Mouse (Mus musculus) heart, adult 2 months (tissue): Measurements from ENCODE around the gene Csdc2. TPM values are rescaled to one million over a fixed set of nuclear protein-coding genes. Genes with fewer than 3 reads are reported as not detected.

Experiments used
- DNase-seq, 2 experiments: peaks; one replicate each; pipeline ENCODE4 v3.0.0; 2021
- H3K27ac ChIP-seq: fragments of 200-600 bp; 2 replicates; pipeline ENCODE4 v1.8.1; 2022
- H3K27me3 ChIP-seq: fragments of 200-500 bp; 2 replicates; pipeline ENCODE4 v1.6.1; 2012; ENCODE audit warnings: mild to moderate bottlenecking, low read length, inconsistent platforms, mixed read lengths; ENCODE audit not compliant: control insufficient read depth, insufficient read depth
- H3K36me3 ChIP-seq: fragments of 200-500 bp; 2 replicates; pipeline ENCODE4 v1.6.1; 2012; ENCODE audit warnings: low read length, inconsistent platforms; ENCODE audit not compliant: control insufficient read depth, insufficient read depth
- H3K4me1 ChIP-seq: fragments of 200-500 bp; 2 replicates; pipeline ENCODE4 v1.6.1; 2011; ENCODE audit warnings: low read length; ENCODE audit not compliant: control insufficient read depth, insufficient read depth
- H3K4me3 ChIP-seq: fragments of 200-600 bp; 2 replicates; pipeline ENCODE4 v1.8.1; 2022
- H3K79me2 ChIP-seq: fragments of 200-500 bp; replicated peaks from 2 replicates; pipeline ENCODE4 v1.6.1; 2012; ENCODE audit warnings: mild to moderate bottlenecking, inconsistent platforms, low read length, moderate library complexity, mixed read lengths; ENCODE audit not compliant: control insufficient read depth, insufficient read depth
- H3K9ac ChIP-seq: fragments of 200-500 bp; 2 replicates; pipeline ENCODE4 v1.6.1; 2012; ENCODE audit warnings: low read depth, mild to moderate bottlenecking, control low read depth, inconsistent platforms, low read length, mixed read lengths
- CTCF ChIP-seq: fragments of 200-600 bp; IDR thresholded peaks from 2 replicates; pipeline ENCODE4 v1.8.1; 2022; ENCODE audit warnings: antibody characterized with exemption, mild to moderate bottlenecking, moderate library complexity
- EP300 ChIP-seq: fragments of 200-500 bp; IDR thresholded peaks from 2 replicates; pipeline ENCODE4 v1.6.1; 2011; ENCODE audit warnings: low read depth, low read length, control low read depth; ENCODE audit not compliant: insufficient read depth
- POLR2A ChIP-seq: fragments of 200-500 bp; IDR thresholded peaks from 2 replicates; pipeline ENCODE4 v1.6.1; 2011; ENCODE audit warnings: mild to moderate bottlenecking, low read depth, low read length, control low read depth; ENCODE audit not compliant: insufficient read depth
- WGBS: fragments of 180-500 bp; shearing (Covaris S2); methylation state at CpG from one replicate; pipeline ENCODE4 v1.1.7; 2018; 5-methylcytosine and 5-hydroxymethylcytosine counted together
- intact Hi-C: fragments of 180-260 bp; cut with DNase I; formaldehyde crosslinking; loops from one replicate; pipeline ENCODE4 v1.15.1; 2025
- polyA plus RNA-seq: library from polyadenylated mRNA; depleted of rRNA; stranded (reverse); fragments of >200 nt; gene quantifications from 2 replicates; pipeline ENCODE4 v1.2.3, GENCODE M21; 2012; rRNA removed
- total RNA-seq, 2 experiments: library from RNA; stranded (reverse); gene quantifications; 2 replicates each; pipeline ENCODE4 v1.2.3; 2021

Gene Csdc2
- total and polyA plus RNA-seq, 3 experiments: 66.1 to 92.7 (median 85.7) TPM

DNA sequence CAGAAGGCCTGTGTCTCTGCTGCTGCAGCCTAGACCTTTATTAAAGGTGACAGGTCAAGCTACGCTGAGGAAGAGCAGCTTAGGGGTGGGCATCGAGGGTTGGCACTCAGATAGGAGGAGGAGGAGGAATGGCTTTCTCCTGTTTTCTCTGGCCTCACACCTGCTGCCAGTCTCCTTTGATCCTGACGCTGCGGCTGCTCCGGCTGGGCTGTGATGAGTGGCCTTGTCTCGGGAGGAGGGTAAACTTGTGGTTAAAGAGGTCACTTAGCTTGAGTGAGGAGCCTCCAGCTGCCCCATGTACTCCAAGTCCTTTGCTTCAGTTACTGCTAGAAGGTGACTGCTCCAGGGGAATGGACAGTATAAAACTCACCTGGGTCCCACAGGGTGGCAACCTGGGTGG lies 57.4 kb downstream of the Csdc2 start:
- Histone ChIP-seq H3K9ac (no peak overlapping the region), H3K4me3 (no peak overlapping the region), H3K79me2 (no peaks in the 10 kb centered on the region), H3K4me1 (peaks cover 4% of the 10 kb centered on the region), H3K36me3 (no peaks in the 10 kb centered on the region), H3K27ac (no peak overlapping the region), H3K27me3 (no peaks in the 10 kb centered on the region)
- DNase-seq: no peak
- intact Hi-C loops: no loop called here
- WGBS: 89% methylated on average over 6 of the region's 6 CpGs
- TF ChIP-seq EP300: no peak
- no peak for TF ChIP-seq POLR2A
- no peak for TF ChIP-seq CTCF

Other genes with a start within 250 kb of the Csdc2 start
- gene Chadl, start 239.5 kb upstream of the Csdc2 start, total RNA-seq: 1 to 10 TPM; 1.6 to 1.7 TPM
- gene Chadl, start 239.5 kb upstream of the Csdc2 start, polyA plus RNA-seq: 1.6 and 2.8 TPM in 2 replicates
- gene Zc3h7b, start 191.7 kb upstream of the Csdc2 start, total RNA-seq: 10 to 100 TPM; 65.5 to 74.9 TPM
- 30.9 and 35.9 TPM in 2 replicates for gene Zc3h7b, start 191.7 kb upstream of the Csdc2 start, polyA plus RNA-seq
- 10 to 100 TPM; 25.7 to 27.3 TPM for gene Rangap1, start 191.2 kb upstream of the Csdc2 start, total RNA-seq
- gene Rangap1, start 191.2 kb upstream of the Csdc2 start, polyA plus RNA-seq: 14.1 and 19.1 TPM in 2 replicates
- 100 to 1,000 TPM in 1 of 2 experiments, 10 to 100 TPM in 1; 46.7 to 127 TPM for gene Tef, start 134.3 kb upstream of the Csdc2 start, total RNA-seq
- gene Tef, start 134.3 kb upstream of the Csdc2 start, polyA plus RNA-seq: 76.7 and 100 TPM in 2 replicates
- gene Tob2, start 78.0 kb upstream of the Csdc2 start, total RNA-seq: 100 to 1,000 TPM; 101 to 114 TPM
- 39.4 and 49.7 TPM in 2 replicates for gene Tob2, start 78.0 kb upstream of the Csdc2 start, polyA plus RNA-seq
- 10 to 100 TPM; 30.2 to 36.5 TPM for gene Phf5a, start 64.8 kb upstream of the Csdc2 start, total RNA-seq
- gene Phf5a, start 64.8 kb upstream of the Csdc2 start, polyA plus RNA-seq: 30.2 and 39.1 TPM in 2 replicates
- gene Aco2, start 64.5 kb upstream of the Csdc2 start, total RNA-seq: 1,000 to 10,000 TPM; 1,810 to 2,215 TPM
- gene Aco2, start 64.5 kb upstream of the Csdc2 start, polyA plus RNA-seq: 2,076 and 2,628 TPM in 2 replicates
- 1 to 10 TPM; 5.9 to 8.1 TPM for gene Polr3h, start 10.5 kb upstream of the Csdc2 start, total RNA-seq
- 7.2 and 10.2 TPM in 2 replicates for gene Polr3h, start 10.5 kb upstream of the Csdc2 start, polyA plus RNA-seq
- gene Pmm1, start 24.2 kb downstream of the Csdc2 start, total RNA-seq: 10 to 100 TPM; 22.0 to 26.7 TPM
- 27.7 and 34.4 TPM in 2 replicates for gene Pmm1, start 24.2 kb downstream of the Csdc2 start, polyA plus RNA-seq
- not detected for gene 1700029P11Rik, start 43.8 kb downstream of the Csdc2 start, total RNA-seq
- not detected in 2 replicates for gene 1700029P11Rik, start 43.8 kb downstream of the Csdc2 start, polyA plus RNA-seq
- gene Xrcc6, start 51.1 kb downstream of the Csdc2 start, total RNA-seq: 10 to 100 TPM; 18.9 to 24.3 TPM
- 18.6 and 20.3 TPM in 2 replicates for gene Xrcc6, start 51.1 kb downstream of the Csdc2 start, polyA plus RNA-seq
- 10 to 100 TPM; 21.4 to 27.7 TPM for gene Desi1, start 97.1 kb downstream of the Csdc2 start, total RNA-seq
- gene Desi1, start 97.1 kb downstream of the Csdc2 start, polyA plus RNA-seq: 20.1 and 23.1 TPM in 2 replicates
- 10 to 100 TPM; 49.5 to 52.7 TPM for gene Snu13, start 110.8 kb downstream of the Csdc2 start, total RNA-seq
- gene Snu13, start 110.8 kb downstream of the Csdc2 start, polyA plus RNA-seq: 49.5 and 66.6 TPM in 2 replicates
- gene 4930407I10Rik, start 122.4 kb downstream of the Csdc2 start, total RNA-seq: not detected
- not detected in 2 replicates for gene 4930407I10Rik, start 122.4 kb downstream of the Csdc2 start, polyA plus RNA-seq
- not detected for gene Mei1, start 133.2 kb downstream of the Csdc2 start, total RNA-seq
- not detected in 2 replicates for gene Mei1, start 133.2 kb downstream of the Csdc2 start, polyA plus RNA-seq
- 1 to 10 TPM; 3.9 to 4.0 TPM for gene Ccdc134, start 191.2 kb downstream of the Csdc2 start, total RNA-seq
- gene Ccdc134, start 191.2 kb downstream of the Csdc2 start, polyA plus RNA-seq: 4.8 and 6.6 TPM in 2 replicates
- gene Srebf2, start 210.4 kb downstream of the Csdc2 start, total RNA-seq: 10 to 100 TPM; 22.4 to 24.2 TPM
- gene Srebf2, start 210.4 kb downstream of the Csdc2 start, polyA plus RNA-seq: 33.3 and 45.3 TPM in 2 replicates